Mouse (Mus musculus) telencephalon, adult 2 months (tissue): Measurements from ENCODE around the gene Sclt1.

Source experiments
- DNase-seq: peaks from one replicate; pipeline ENCODE4 v3.0.0-alpha.2; 2011; ENCODE audit warnings: low read depth, low spot score

The Sclt1 gene

GRCm38 (mm10) chr3:41606330-41606664, 136.0 kb downstream of the Sclt1 start:
- DNase-seq: no peak

GRCm38 (mm10) chr3:41605601-41606329, 136.5 kb downstream of the Sclt1 start:
- no peak for DNase-seq

- no peak for DNase-seq
Measured at GRCm38 (mm10) chr3:41604629-41605321, 137.5 kb downstream of the Sclt1 start.

- no peak for DNase-seq
Measured at GRCm38 (mm10) chr3:41603470-41604019, 138.8 kb downstream of the Sclt1 start.

GRCm38 (mm10) chr3:41602933-41603332, 139.4 kb downstream of the Sclt1 start:
- no peak for DNase-seq

- DNase-seq: no peak
Measured at GRCm38 (mm10) chr3:41601226-41602020, 140.9 kb downstream of the Sclt1 start.

GRCm38 (mm10) chr3:41599806-41600589, 142.3 kb downstream of the Sclt1 start:
- DNase-seq: no peak

GRCm38 (mm10) chr3:41599226-41599625, 143.1 kb downstream of the Sclt1 start:
- DNase-seq: no peak

GRCm38 (mm10) chr3:41598412-41598811, 143.9 kb downstream of the Sclt1 start:
- DNase-seq: no peak

- DNase-seq: no peak
Measured at GRCm38 (mm10) chr3:41597036-41597435, 145.3 kb downstream of the Sclt1 start.

GRCm38 (mm10) chr3:41595010-41595409, 147.3 kb downstream of the Sclt1 start:
- DNase-seq: no peak

- no peak for DNase-seq
Measured at GRCm38 (mm10) chr3:41594097-41594879, 148.0 kb downstream of the Sclt1 start.

GRCm38 (mm10) chr3:41592805-41593204, 149.5 kb downstream of the Sclt1 start:
- no peak for DNase-seq

GRCm38 (mm10) chr3:41591651-41592170, 150.6 kb downstream of the Sclt1 start:
- no peak for DNase-seq

GRCm38 (mm10) chr3:41590695-41591559, 151.4 kb downstream of the Sclt1 start:
- no peak for DNase-seq

- no peak for DNase-seq
Measured at GRCm38 (mm10) chr3:41589988-41590387, 152.3 kb downstream of the Sclt1 start.

GRCm38 (mm10) chr3:41589246-41589914, 152.9 kb downstream of the Sclt1 start:
- DNase-seq: no peak

GRCm38 (mm10) chr3:41588495-41588894, 153.8 kb downstream of the Sclt1 start:
- no peak for DNase-seq

GRCm38 (mm10) chr3:41587588-41587987, 154.7 kb downstream of the Sclt1 start:
- DNase-seq: no peak
